Mouse (Mus musculus): ENCODE results near the gene Rsrp1.

GRCm38 (mm10) chr4:134883808-134884207 is 39.6 kb upstream of the Rsrp1 start:
- TF ChIP-seq CTCF (IDR thresholded peaks at IDR 0.05; ENCODE audit: insufficient read depth, low read length) (no peak), POLR2A (IDR thresholded peaks at IDR 0.05; ENCODE audit: borderline replicate concordance, extremely low read depth, low read depth, low read length) (no peak)

All from lung, adult 2 months (tissue).